Mouse (Mus musculus): ENCODE measurements around the gene Slc38a6. TPM values are rescaled to one million over a fixed set of nuclear protein-coding genes. Genes with fewer than 3 reads are reported as not detected.

Slc38a6 gene
- total RNA-seq, 2 experiments from 2014 or later: 18.6 to 18.7 TPM

DNA sequence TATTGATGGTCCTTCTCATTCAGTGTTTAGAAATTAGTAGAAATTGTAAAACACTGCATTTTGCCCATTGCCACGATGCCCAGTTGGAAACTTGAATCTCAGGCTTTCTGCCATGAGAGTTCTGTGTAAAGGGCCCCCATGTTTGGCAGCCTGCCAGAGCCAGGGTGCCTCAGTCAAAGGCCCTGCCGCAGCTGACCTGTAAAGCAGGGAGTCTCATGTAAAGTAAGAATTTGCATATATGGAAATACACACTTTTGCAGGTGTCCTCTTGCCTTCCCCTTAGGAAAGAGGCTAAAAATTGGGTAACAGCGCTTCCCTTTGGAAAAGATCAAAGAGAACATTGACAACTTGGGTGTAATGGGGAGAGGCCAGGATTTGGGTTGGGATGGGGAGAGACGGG is 67.9 kb downstream of the Slc38a6 start:
- DNase-seq (ENCODE audit: low spot score in 2 of 2): no peak

DNA sequence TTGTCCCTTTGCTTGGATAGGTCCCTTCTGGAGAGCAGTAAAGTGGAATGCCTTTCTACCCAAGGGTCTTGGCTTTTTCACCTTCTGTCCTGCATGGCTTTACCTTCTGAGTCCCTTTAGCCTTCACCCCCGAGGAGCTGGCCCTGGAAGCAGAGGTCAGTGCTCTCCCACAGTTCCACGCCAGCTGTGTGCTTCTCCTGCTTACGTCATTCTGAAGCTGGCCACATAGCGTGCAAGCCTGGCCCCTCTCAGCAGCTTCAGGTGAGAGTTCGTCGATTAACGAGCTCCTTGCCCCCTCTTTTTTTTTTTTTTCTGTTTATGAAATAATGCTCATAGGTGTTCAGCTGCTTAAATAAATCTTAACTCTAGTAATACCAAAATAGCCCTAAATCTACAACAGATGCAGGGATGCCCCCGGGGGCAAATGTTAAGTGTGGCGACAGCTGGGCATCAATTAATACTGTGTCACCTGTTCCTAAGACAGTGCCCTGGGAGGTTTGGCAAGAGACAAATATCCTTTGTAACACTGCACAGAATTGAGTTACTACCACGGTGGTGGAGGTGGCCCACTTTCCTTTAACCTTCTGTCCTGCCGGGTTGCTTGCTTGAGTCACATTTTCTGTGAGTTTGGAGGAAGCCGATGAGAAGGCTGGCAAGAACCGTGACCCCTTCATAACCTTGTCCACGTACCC is 68.7 kb downstream of the Slc38a6 start:
- no peak for DNase-seq (ENCODE audit: low spot score in 2 of 2)

DNA sequence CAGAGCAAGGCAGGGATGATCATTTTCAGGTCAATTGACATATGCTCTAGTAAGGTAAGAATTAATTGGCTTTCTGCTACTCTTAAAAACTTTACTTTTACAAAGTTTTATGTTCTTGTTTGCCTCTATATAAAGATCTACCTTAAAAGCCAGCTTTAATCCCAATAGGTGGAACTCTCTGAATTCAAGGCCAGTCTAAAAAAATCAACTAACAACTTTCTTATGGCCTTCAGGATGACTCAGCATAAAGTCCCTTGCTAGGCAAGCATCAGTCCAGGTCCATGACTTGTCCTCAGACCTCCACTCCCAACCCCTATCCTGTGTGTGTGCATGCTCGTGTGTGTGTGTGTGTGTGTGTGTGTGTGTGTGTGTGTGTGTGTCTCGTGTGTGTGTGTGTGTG is 70.1 kb downstream of the Slc38a6 start:
- DNase-seq (ENCODE audit: low spot score in 2 of 2): no peak

DNA sequence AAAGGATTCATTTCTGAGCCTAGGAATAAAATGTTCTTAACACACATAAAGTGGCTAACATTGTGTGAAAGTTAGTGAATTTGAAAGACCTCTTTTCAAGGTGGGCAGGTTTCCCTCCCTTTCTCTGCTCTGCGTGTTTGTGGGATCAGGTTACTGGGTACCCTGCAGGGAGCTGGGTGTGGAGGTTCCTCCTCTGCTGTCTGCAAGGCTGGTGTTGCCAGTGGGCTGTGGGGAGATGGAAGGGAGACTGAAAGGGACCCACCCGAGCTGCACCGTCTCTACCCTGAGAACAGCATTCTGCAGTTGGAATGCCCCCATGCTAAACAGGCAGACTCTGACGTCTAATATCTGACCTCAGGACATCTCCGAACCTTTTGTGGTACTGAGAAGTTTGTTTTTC is 70.7 kb downstream of the Slc38a6 start:
- DNase-seq (ENCODE audit: low spot score in 2 of 2): no peak

DNA sequence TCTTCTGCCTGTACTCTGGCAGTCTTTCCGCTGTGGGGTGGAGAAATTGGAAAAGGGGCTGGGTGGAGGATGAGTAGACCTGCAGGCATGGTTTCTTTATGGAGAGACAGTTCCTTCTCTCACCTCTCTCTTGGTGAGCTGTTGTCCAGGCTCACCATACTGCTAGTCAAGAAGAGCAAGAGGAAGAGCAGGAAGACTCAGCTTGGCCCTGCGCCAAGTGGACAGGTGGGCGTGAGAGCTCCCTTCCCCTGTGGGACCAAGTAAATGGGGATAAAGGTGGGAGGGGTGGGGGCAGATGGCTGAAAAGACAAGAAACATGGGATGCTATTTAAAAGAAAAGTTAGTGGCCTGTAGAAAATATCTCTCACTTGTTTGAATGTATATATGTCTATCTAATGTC is 71.2 kb downstream of the Slc38a6 start:
- DNase-seq (ENCODE audit: low spot score in 2 of 2): no peak

DNA sequence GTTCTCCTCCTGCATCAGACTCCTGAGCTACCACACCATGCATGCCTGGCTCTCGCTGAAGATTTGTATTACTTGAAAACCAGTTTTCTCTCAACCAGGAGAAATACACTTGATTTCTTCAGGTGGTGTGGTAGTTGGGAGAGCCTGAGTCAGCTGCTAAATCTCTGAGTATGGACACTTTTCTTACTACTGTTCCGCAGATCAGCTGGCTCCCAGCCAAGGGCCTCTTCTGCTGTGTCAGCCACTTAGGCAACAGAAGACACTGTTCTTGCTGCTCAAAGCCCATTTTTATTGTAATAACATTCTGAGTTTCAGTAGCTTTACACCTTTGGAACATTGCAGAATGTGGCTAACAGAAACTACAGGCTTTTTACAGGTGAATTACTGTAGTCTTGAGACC is 72.1 kb downstream of the Slc38a6 start:
- no peak for DNase-seq (ENCODE audit: low spot score in 2 of 2)

DNA sequence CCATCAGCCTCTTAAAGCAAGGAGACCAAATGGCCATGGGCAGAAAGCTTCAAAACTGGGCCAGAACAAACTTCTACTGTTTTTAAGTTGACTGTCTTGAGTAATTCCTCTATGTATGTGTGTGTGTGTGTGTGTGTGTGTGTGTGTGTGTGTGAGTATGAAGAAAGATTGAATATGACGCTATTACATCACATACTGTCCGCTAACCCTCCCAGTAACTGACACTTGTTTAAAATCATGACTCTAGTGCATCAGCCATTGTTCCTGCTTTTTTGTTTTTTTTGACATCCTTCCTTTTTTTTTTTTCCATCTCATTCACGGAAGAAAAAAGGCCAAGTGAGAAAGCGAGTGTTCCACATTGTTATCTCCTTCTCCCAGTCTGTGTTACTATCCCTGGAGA is 72.9 kb downstream of the Slc38a6 start:
- no peak for DNase-seq (ENCODE audit: low spot score in 2 of 2)

DNA sequence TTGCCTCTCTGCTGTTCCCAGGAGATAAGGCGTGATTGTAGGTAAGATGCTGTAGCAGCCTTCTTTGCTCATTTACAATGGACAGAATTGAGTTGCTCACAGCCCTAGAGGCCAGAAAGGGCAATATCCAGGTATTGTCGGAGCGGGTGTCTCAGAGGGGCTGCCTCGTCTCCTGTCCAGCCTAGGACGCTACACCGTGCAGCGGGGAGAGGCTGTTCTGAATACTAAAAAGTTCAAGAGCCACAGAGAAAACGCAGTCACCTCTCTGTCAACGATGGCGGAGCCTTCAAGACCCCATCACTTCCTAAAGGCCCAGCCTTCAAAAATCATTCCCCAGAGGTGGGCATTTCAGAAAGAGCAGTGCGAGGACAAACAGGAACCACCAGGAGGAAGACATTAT is 74.6 kb downstream of the Slc38a6 start:
- no peak for DNase-seq (ENCODE audit: low spot score in 2 of 2)

DNA sequence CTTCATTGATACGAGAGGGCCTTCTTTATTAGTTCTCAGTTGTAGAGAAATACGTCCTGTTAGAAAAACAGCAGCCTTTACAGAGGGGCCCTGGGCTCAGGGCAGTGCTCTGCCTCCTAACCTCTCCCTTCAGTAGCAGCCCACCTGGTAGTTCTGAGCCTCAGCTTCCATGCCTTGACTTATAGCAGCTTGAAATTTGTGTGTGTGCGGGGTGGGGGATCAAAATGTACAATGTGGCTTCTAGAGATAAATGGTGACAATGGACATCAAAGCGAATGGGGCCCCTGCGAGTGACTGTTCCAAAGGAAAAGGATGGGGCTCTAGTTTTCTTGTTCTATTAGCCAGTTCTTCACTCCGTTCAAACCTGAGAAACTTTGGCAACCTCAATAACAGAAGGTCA is 76.8 kb downstream of the Slc38a6 start:
- DNase-seq (ENCODE audit: low spot score in 2 of 2): no peak

DNA sequence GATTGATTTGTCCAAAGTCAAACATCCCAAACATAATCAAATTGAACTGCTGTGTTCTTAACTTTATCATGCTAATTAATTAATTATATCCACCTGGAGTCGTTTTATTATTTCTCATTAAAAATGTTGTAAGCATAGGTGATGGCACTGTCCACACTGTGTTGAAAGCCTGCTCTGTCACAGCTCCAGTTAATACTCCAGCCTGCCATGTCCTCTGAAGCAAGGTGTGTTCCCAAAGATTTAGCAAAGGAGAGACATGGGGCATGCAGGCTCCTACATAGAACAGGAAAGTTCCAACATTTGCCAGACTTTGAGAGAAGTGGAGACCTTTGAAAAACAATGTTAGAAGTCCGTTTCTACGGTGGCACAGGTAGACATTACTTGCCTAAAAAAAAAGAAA is 77.4 kb downstream of the Slc38a6 start:
- no peak for DNase-seq (ENCODE audit: low spot score in 2 of 2)

DNA sequence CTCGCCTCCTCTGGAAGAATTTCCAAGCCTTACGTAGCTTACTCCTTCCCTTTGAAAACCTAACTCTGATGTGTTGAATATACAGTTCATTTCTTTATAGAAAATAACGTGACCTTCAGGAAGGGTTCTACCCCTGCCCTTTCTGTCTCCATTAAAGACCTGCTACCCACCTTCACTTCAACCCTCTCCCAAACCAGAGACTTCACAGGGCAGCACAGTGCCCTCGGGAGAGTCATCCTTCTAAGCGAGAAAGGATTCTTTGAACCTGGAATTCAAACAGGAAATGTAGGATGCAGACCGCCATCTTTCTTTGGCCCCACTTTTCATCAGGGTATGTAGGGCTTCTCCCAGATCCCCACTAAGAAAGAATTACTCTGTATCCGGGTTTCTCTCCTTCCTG is 80.0 kb downstream of the Slc38a6 start:
- DNase-seq (ENCODE audit: low spot score in 2 of 2): no peak

DNA sequence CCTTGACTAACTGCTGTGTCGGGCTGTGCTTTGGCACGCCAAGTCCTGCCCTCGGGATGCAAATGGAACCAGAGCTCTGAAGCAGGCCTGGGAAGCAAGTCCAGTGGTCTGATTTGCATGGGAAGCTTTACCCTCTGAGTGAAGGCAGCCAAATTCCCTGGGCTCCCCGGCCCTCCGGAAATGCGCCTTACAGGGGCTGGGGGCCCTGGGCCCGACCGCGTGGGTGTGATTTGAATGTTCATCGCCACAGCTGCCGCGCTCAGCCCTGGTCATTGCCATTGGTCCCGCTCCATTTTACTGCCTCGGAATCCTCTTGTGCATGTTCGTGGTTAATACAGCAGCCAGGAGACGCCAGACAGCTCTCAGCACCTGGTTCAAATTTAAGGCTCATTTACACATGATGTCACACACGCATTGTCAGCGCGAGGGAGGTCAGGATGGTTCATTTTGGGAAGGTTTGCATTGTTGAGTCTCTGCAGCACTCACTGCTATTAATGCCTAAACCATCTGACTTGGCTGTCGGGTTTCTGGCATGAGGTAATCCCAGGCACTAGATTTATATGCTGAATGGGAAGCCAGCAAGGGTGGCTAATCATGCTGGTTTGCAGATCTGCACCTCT is 81.0 kb downstream of the Slc38a6 start:
- no peak for DNase-seq (ENCODE audit: low spot score in 2 of 2)

DNA sequence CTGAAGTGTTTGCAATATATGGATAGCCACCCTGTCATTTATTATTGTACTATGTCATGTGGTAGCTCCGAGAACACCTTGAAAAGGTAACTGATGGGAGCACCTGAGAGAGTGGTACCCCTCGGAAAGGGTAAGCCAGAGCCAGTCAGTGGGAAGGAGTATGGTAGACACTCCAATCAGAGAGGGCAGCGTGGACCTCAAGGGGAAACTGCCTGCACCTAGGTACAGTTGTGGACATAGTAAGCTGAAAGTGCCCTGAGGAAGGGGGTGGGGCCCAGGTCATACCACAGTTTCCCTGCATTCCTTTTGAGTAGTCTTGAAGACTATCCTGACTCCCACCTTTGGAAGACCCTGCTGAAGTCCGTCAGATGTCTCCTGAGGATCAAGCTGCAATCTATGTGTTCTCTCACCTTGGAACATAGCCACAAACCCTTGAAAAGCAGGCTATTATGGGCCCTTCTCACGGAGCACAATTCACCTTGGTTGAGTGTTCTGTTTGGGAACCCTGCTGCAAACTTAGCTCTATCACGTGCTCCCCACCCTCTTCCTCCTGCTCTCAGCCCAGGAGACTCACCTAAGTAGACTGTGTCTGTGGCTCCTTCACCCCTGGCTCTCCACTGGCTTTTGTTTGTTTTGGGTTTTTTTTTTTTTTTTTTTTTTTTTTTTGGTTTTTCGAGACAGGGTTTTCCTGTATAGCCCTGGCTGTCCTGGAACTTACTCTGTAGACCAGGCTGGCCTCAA is 82.5 kb downstream of the Slc38a6 start:
- no peak for DNase-seq (ENCODE audit: low spot score in 2 of 2)

DNA sequence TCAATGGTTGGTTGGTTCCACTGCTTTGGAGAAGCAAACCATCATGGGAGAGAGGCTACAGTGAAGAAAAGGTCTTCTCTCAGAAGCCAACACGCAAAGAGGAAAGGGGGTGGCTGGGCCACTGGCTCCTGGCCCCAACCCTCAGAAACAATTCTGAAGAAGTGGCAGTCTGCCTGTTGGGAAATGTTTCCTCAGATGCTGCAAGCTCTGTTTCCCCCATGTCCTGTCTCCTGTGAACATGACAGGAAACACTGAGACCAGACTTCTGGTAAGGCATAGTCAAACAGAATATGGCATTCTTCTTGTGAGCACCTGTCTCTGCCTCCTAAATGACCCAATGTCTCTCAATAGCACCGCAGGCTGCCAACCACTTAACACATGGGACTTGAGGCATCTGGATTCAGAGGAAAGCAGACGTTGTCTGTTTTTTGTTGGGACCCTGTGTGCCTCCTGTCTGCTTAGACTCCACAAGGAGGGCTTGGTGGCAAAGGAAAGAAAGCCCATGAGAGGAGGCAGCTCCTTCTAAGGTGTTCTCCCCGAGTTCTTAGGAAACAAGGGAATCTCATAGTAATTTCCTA is 83.9 kb downstream of the Slc38a6 start:
- no peak for DNase-seq (ENCODE audit: low spot score in 2 of 2)

DNA sequence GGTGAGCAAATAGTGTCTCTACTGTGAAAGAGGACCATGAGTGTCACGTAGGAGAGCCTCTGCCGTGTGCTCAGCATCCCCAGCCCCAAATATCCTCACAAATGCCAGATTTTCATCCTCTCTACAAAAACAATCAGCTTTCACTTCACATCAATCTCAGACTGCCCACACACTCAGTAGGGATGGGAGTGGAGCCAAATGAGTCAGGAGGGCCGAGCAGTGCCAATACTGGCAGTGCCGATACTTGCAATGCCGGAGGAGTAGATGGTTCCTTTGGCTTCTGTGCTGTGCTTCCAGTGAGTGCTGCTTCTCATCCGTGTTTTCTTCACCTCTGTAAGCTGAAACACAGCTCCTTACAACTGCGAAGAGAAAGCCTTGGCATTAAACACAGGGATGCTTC is 84.6 kb downstream of the Slc38a6 start:
- DNase-seq (ENCODE audit: low spot score in 2 of 2): no peak

DNA sequence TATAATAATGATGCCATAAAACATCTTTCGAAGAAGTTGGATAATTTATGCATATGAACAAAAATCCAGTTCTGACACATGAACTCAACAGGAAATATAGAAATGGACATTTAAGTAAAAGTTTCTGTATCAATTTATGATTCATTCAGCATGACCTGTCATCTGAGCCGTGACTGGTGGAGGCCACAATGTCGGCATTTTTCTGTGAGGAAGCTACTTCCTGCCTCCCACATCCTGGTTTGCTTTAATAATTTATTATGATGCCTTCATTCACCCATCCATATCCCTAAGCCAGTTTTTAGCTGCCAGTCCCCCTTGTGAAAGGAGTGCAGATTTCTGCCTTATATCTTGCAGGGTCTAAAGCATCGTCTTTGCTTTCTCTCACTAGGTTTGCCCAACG is 91.4 kb downstream of the Slc38a6 start:
- DNase-seq (ENCODE audit: low spot score in 2 of 2): no peak

DNA sequence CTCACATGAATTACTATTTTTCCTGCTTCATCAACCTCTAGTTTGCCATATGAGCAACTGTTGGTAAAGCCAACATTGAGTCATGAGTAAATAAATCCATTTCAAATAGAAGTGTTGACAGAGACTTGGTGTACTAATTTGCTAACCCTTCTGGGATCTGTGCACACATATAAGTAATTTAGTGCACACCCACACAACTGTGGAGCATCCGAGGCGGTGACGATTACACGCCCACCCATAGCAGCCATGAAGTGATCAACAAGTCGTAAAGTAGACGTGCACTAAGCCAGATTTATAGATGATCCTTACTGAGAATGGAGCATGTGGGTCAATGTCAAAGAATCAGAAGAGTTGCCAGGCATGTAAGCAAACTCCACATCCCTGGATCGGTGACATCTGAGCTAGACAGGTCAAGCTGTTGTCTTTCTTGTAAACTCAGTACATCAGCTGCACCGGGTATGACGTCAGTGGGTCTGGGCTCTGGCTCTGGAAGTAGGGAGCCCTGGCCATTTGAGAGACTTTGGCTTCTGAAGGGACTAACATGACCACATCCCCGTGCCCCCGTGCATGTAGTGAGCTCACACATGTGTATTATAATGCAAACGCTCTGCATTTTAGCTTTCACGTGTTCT is 92.3 kb downstream of the Slc38a6 start:
- DNase-seq (ENCODE audit: low spot score in 2 of 2): no peak

DNA sequence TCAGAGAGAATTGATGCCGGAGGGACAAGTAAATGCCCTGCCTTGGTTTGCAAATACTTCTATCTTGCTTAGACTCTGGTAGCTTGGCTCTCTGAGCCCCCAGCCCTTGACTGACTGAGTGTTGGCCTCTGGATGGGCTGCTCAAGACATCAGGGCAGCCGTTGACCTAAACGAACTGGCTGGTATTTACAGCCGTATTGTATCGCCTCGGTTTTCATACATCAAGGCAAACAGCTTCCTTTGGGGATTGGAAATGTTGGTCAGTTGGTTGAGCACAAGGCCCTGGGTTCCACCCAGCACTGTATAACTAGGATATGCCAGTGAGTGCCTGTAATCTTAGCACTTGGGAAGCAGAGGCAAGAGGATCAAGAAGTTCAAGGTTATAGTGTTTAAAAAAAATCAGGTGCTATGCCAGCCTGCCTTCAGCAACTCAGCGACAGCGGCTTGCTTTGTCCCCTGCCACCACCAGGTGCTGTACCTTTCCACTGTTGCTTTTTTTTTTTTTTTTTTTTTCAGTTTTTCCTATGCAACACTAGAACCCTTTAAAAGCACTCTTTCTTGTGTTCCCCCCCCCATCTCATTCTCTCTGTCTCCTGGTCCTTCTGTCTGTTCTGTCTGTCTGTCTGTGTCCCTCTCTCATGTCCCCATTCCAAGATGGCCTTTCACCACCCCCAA is 94.2 kb downstream of the Slc38a6 start:
- DNase-seq (ENCODE audit: low spot score in 2 of 2): no peak

DNA sequence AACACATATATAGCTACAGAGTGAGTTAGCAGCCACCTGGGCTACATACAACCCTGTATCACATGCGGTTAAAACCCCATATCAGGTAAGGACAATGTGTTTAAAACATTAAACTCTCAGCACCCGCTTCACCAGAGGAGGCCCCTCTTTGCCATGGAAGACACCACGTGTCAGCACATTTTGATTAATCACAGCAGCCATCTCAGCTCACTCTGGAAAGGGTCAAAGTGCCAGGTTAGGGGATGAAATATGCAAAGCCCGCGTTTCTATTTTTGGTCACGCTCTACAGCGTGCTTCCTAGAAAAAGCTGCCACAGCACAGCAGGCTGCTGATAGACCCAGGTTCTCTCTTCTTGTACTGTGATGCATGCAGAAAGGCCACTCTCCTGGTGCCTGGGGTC is 94.9 kb downstream of the Slc38a6 start:
- no peak for DNase-seq (ENCODE audit: low spot score in 2 of 2)

DNA sequence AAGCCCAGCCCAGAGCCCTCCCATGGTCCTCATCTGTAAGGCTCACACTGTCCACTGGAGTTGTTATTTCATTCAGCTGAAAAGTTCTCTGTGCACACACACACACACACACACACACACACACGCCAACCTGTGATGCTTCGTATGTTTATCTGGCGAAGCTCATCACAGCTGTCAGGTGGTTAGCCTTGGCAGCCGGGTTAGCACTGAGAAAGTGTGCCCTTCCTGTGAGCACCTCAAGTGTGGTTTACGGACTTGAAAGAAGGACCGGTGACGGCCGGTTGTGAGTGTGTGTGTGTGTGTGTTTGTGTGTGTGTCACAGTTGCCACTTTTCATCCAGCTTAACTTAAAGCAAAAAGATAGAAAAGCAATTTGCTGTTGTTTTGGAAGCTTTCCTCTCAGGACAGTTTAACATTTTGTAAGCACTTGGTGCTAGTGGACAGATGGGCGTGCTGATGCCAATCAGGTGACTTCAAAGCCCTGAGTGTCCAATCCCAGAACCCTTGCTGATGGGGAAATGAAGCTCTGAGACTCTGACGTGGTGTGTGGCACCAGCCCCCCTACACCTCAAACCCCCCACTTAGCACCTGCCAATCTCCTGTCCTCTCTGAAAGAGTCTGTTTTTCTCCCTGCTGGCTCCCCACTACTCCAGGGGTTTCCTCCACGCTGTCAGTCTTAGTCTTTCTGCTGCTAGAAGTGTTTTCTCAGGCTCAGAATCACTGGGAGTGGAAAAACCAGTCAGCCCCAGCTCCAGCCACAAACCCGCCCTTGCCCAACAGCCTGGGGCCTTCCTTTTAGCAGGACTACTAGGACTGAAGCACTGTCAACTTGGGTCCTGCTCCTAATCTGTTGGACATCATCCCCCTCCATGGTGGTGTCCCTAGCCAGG is 96.0 kb downstream of the Slc38a6 start:
- DNase-seq (ENCODE audit: low spot score in 2 of 2): no peak
